Mouse (Mus musculus): ENCODE data around the gene Ccng1.
"Not testable (repeated sequence)": the region's sequence is repeated elsewhere in the genome, so short reads cannot be mapped to it uniquely, and the experiment has no call there.

Gene Ccng1

DNA sequence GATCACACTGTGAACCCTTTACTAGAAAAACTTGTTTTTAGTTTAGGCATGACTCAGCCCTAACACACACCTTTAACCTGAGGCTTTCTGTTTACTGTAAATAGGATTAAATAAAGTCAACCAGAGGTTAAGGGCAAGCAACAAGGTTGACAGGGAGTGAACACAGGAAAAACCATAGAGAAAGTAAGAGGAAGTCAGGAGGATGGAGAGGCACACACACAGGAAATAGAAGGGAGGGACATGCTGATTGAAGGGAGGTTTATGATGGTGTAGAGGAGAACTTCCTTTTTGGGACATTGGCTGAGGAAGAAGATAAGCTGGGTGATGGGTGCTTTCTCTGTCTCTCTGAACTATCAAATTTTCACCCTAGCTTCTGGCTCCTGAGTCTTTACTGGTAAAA is 36.8 kb downstream of the Ccng1 start:
- no peak for DNase-seq (ENCODE audit: low spot score in 2 of 2)

DNA sequence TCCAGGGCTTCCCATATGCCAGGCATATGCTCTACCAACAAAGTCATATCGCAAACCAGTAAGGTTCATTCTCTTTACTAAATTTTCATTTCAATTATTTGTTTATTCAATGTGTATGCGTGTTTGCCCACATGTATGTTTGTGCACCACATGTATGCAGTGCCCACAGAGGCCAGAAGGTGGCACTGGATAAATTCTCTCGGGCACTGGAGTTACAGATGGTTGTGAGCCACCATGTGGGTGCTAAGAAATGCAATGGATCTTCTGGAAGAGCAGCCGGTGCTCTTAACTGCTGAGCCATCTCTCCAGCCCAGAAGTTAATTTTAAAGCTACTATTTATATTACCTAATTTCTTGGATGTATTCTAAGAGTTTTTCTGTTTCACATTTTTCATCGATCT is 39.6 kb downstream of the Ccng1 start:
- no peak for DNase-seq (ENCODE audit: low spot score in 2 of 2)

DNA sequence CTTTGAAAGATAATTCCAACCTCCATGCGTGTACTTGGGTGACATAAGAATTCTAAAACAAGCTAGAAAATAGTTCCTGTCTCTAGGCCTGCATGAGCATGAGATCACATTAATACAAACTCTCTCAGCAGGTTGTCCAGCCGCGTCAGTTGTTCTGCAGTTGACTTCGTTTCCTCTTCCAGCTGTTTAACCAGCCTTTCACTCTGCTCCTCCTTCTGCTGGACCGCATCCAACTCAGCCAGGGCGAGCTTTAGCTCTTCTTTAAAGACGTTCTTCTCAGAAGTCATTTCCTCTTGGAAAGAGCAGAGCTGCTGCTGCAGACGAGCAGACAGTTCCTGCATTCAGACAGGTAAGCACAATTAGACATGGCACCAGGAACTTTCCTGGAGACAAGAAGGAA is 41.3 kb downstream of the Ccng1 start:
- DNase-seq (ENCODE audit: low spot score in 2 of 2): no peak

DNA sequence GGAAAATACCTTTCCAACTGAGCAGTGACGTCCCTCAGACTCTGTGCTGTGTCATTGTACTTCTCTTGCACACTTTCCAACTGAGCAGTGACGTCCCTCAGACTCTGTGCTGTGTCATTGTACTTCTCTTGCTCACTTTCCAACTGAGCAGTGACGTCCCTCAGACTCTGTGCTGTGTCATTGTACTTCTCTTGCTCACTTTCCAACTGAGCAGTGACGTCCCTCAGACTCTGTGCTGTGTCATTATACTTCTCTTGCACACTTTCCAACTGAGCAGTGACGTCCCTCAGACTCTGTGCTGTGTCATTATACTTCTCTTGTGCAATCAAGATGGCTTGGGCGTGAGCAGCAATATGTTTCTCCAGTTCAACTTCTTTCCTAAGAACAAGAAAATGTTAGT is 45.2 kb downstream of the Ccng1 start:
- DNase-seq (ENCODE audit: low spot score in 2 of 2): not testable (repeated sequence)
